Mouse (Mus musculus) central nervous system, embryonic 11.5 days (tissue): ENCODE data around the gene Ccdc182. TPM values are rescaled to one million over a fixed set of nuclear protein-coding genes. Genes with fewer than 3 reads are reported as not detected.

Experiments
- polyA plus RNA-seq: library from polyadenylated mRNA; depleted of rRNA; stranded (reverse); fragments of >200 nt; gene quantifications from 2 replicates; pipeline ENCODE4 v1.2.3, GENCODE M21; 2012; rRNA removed

The Ccdc182 gene
- polyA plus RNA-seq: 6.9 and 8.9 TPM in 2 replicates

GRCm38 (mm10) chr11:88293631-88294393 is at the start of gene Ccdc182:
Ccdc182 (plus strand) TSS chr11:88294058.

Other genes starting within 250 kb of the Ccdc182 start
- gene Srsf1, start 246.7 kb upstream of the Ccdc182 start, polyA plus RNA-seq: 701 and 860 TPM in 2 replicates
- gene Vezf1, start 225.8 kb upstream of the Ccdc182 start, polyA plus RNA-seq: 34.1 and 59.4 TPM in 2 replicates
- gene Cuedc1, start 196.0 kb upstream of the Ccdc182 start, polyA plus RNA-seq: 37.6 and 46.6 TPM in 2 replicates
- 92.2 and 103 TPM in 2 replicates for gene Mrps23, start 89.7 kb upstream of the Ccdc182 start, polyA plus RNA-seq